12 mouse cellular contexts compared by ENCODE assay signal in genomic region chr17:28255651-28256050, GRCm38 (mm10). TPM values are rescaled to one million over a fixed set of nuclear protein-coding genes. Genes with fewer than 3 reads are reported as not detected.
DNase-seq lines count a peak whose midpoint lies in the region; ATAC-seq and TF ChIP-seq lines count a peak whose summit lies in the region.
"Had no signal": no experiment of that assay in that cellular context is flagged by ENCODE, and none has a peak within 500 bp of the region (broad histone marks: within the 10 kb centered on the region; RNA-seq: fewer than 3 reads in every experiment).

No protein-coding gene starts in this region.

- H3K27ac ChIP-seq in heart, embryonic 15.5 days, result peak overlapping the region; percentile 85
- H3K27ac ChIP-seq in neural tube, embryonic 11.5 days (ENCODE audit: low read depth, low read length), result 0 out of 2 replicates have a peak overlapping the region, but pooled peaks have one; percentile 14
- H3K27ac ChIP-seq in hindbrain, postnatal 0 days, result peak overlapping the region; percentile 22; the same call in 1 of the 2 replicates
- H3K27ac ChIP-seq in neural tube, embryonic 12.5 days, result 0 out of 2 replicates have a peak overlapping the region, but pooled peaks have one; percentile 27
- H3K27ac ChIP-seq: liver, embryonic 14.5 days had no signal

- no peak for ATAC-seq in heart, embryonic 15.5 days (replicated peaks; ENCODE audit: insufficient number of reproducible peaks, insufficient read depth, low FRiP score, low read depth)
- ATAC-seq in neural tube, embryonic 11.5 days (ENCODE audit: insufficient read depth, low FRiP score, low TSS enrichment), result no peak
- no peak for ATAC-seq in hindbrain, postnatal 0 days
- ATAC-seq in neural tube, embryonic 12.5 days (ENCODE audit: low FRiP score, low read depth), result 0 out of 2 replicates have a peak, but pooled peaks have one; percentile 25
- ATAC-seq: forebrain, embryonic 14.5 days had no signal

- H3K4me2 ChIP-seq in heart, embryonic 15.5 days, result no peak overlapping the region
- H3K4me2 ChIP-seq in neural tube, embryonic 11.5 days (ENCODE audit: low read depth), result no peak overlapping the region
- H3K4me2 ChIP-seq in hindbrain, postnatal 0 days (ENCODE audit: low read depth, low read length), result no peak overlapping the region
- H3K4me2 ChIP-seq in neural tube, embryonic 12.5 days (replicated peaks), result no peak overlapping the region; the same call in 1 of the 2 replicates

- TF ChIP-seq CTCF in hindbrain, postnatal 0 days (IDR thresholded peaks at IDR 0.05; ENCODE audit: low read depth), result no peak

- peaks cover 51% of the 10 kb centered on the region for H3K4me1 ChIP-seq in heart, embryonic 15.5 days (replicated peaks)
- peaks cover 11% of the 10 kb centered on the region for H3K4me1 ChIP-seq in neural tube, embryonic 11.5 days (ENCODE audit: control insufficient read depth, insufficient read depth, low read length)
- peaks cover 8% of the 10 kb centered on the region for H3K4me1 ChIP-seq in hindbrain, postnatal 0 days (ENCODE audit: insufficient read depth, low read length)
- peaks cover 32% of the 10 kb centered on the region for H3K4me1 ChIP-seq in neural tube, embryonic 12.5 days

- WGBS in heart, embryonic 15.5 days, result 27% methylated on average over 5 of the region's 5 CpGs
- WGBS in neural tube, embryonic 11.5 days, result 37% methylated on average over 5 of the region's 5 CpGs
- 40% methylated on average over 5 of the region's 5 CpGs for WGBS in hindbrain, postnatal 0 days
- 27% methylated on average over 5 of the region's 5 CpGs for WGBS in neural tube, embryonic 12.5 days

- H3K4me3 ChIP-seq in heart, embryonic 15.5 days, result no peak overlapping the region
- no peak overlapping the region for H3K4me3 ChIP-seq in neural tube, embryonic 11.5 days (ENCODE audit: low read depth, low read length)
- no peak overlapping the region for H3K4me3 ChIP-seq in hindbrain, postnatal 0 days (ENCODE audit: low read length)
- H3K4me3 ChIP-seq in neural tube, embryonic 12.5 days, result no peak overlapping the region

- no peak for DNase-seq in heart, postnatal 4 days
- no peak for DNase-seq in neural tube, embryonic 11.5 days (ENCODE audit: low spot score)
- no peak for DNase-seq in neural tube, embryonic 10.5 days (ENCODE audit: extremely low spot score, low spot score)
- no peak for DNase-seq in hindbrain, postnatal 0 days (ENCODE audit: low spot score)
- DNase-seq in right cerebral cortex, adult 2 months (ENCODE audit: low spot score in 2 of 2), result no peak
- DNase-seq in adipocyte (ENCODE audit: low spot score), result no peak
- DNase-seq: cerebellum, postnatal 36 days; thymus, postnatal 36 days had no signal

- H3K27me3 ChIP-seq in heart, embryonic 15.5 days, result no peaks in the 10 kb centered on the region
- no peaks in the 10 kb centered on the region for H3K27me3 ChIP-seq in neural tube, embryonic 11.5 days (ENCODE audit: control insufficient read depth, insufficient read depth, low read length)
- no peaks in the 10 kb centered on the region for H3K27me3 ChIP-seq in hindbrain, postnatal 0 days (ENCODE audit: insufficient read depth, low read length)
- H3K27me3 ChIP-seq in neural tube, embryonic 12.5 days (replicated peaks), result no peaks in the 10 kb centered on the region

- H3K36me3 ChIP-seq in heart, embryonic 15.5 days, result no peaks in the 10 kb centered on the region
- no peaks in the 10 kb centered on the region; the same call in 1 of the 2 replicates for H3K36me3 ChIP-seq in neural tube, embryonic 11.5 days (ENCODE audit: control insufficient read depth, insufficient read depth, low read length)
- H3K36me3 ChIP-seq in hindbrain, postnatal 0 days (ENCODE audit: insufficient read depth, low read length), result no peaks in the 10 kb centered on the region
- no peaks in the 10 kb centered on the region for H3K36me3 ChIP-seq in neural tube, embryonic 12.5 days

- no peaks in the 10 kb centered on the region for H3K9me3 ChIP-seq in heart, embryonic 15.5 days (replicated peaks)
- H3K9me3 ChIP-seq in neural tube, embryonic 11.5 days (ENCODE audit: control insufficient read depth, low read length), result no peaks in the 10 kb centered on the region; the same call in 1 of the 2 replicates
- H3K9me3 ChIP-seq in hindbrain, postnatal 0 days (ENCODE audit: low read length), result no peaks in the 10 kb centered on the region
- H3K9me3 ChIP-seq in neural tube, embryonic 12.5 days, result no peaks in the 10 kb centered on the region

- no peak overlapping the region for H3K9ac ChIP-seq in heart, embryonic 15.5 days
- no peak overlapping the region for H3K9ac ChIP-seq in neural tube, embryonic 11.5 days (ENCODE audit: low read length)
- H3K9ac ChIP-seq in hindbrain, postnatal 0 days (replicated peaks; ENCODE audit: low read length), result no peak overlapping the region
- no peak overlapping the region for H3K9ac ChIP-seq in neural tube, embryonic 12.5 days
- H3K9ac ChIP-seq: liver, embryonic 14.5 days had no signal

RNA-seq across cellular contexts. Expression of gene Ppard, which starts 23.2 kb away (rescaled TPM):
- polyA plus RNA-seq in heart, embryonic 15.5 days (2015; fragmentation: Nextera tagmentation; extraction: Ambion mirVana), result 1.1 and 1.4 TPM in 2 replicates
- 10 to 100 TPM; 21.9 to 22.3 TPM for total RNA-seq in heart, postnatal 4 days (2021)
- polyA plus RNA-seq in neural tube, embryonic 11.5 days (2014; fragmentation: Nextera tagmentation; extraction: Ambion mirVana), result 2.1 and 2.7 TPM in 2 replicates
- 16.4 and 16.6 TPM in 2 replicates for total RNA-seq in hindbrain, postnatal 0 days (2014; rRNA removed)
- 1.4 and 1.7 TPM in 2 replicates for polyA plus RNA-seq in hindbrain, postnatal 0 days (2015; fragmentation: Nextera tagmentation; extraction: Ambion mirVana)
- 2.2 and 2.3 TPM in 2 replicates for polyA plus RNA-seq in neural tube, embryonic 12.5 days (2016; fragmentation: Nextera tagmentation; extraction: Ambion mirVana)

RNA-seq across cellular contexts. Expression of gene Def6, which starts 48.1 kb away (rescaled TPM):
- polyA plus RNA-seq in heart, embryonic 15.5 days (2015; fragmentation: Nextera tagmentation; extraction: Ambion mirVana), result 4.2 and 12.0 TPM in 2 replicates
- total RNA-seq in heart, postnatal 4 days (2021), result 1 to 10 TPM; 2.8 to 3.3 TPM
- 2.1 and 2.7 TPM in 2 replicates for polyA plus RNA-seq in neural tube, embryonic 11.5 days (2014; fragmentation: Nextera tagmentation; extraction: Ambion mirVana)
- total RNA-seq in hindbrain, postnatal 0 days (2014; rRNA removed), result 5.4 and 13.0 TPM in 2 replicates
- polyA plus RNA-seq in hindbrain, postnatal 0 days (2015; fragmentation: Nextera tagmentation; extraction: Ambion mirVana), result 7.8 and 9.9 TPM in 2 replicates
- 4.4 and 5.3 TPM in 2 replicates for polyA plus RNA-seq in neural tube, embryonic 12.5 days (2016; fragmentation: Nextera tagmentation; extraction: Ambion mirVana)

RNA-seq across cellular contexts. Expression of gene Fance, which starts 57.7 kb away (rescaled TPM):
- polyA plus RNA-seq in heart, embryonic 15.5 days (2015; fragmentation: Nextera tagmentation; extraction: Ambion mirVana), result 18.8 and 25.3 TPM in 2 replicates
- 10 to 100 TPM; 18.7 to 19.4 TPM for total RNA-seq in heart, postnatal 4 days (2021)
- polyA plus RNA-seq in neural tube, embryonic 11.5 days (2014; fragmentation: Nextera tagmentation; extraction: Ambion mirVana), result 23.2 and 23.7 TPM in 2 replicates
- total RNA-seq in hindbrain, postnatal 0 days (2014; rRNA removed), result 38.7 and 46.5 TPM in 2 replicates
- 23.6 and 27.2 TPM in 2 replicates for polyA plus RNA-seq in hindbrain, postnatal 0 days (2015; fragmentation: Nextera tagmentation; extraction: Ambion mirVana)
- 31.0 and 31.2 TPM in 2 replicates for polyA plus RNA-seq in neural tube, embryonic 12.5 days (2016; fragmentation: Nextera tagmentation; extraction: Ambion mirVana)

Comparison
In these comparisons a context has a peak if more than half of its experiments do, and no peak if none do; other contexts are left out.
1. H3K27ac ChIP-seq: peak in every context shown above with its lines; median percentile 85 in heart, embryonic 15.5 days; 27 in neural tube, embryonic 12.5 days; 22 in hindbrain, postnatal 0 days; 14 in neural tube, embryonic 11.5 days.